Mouse (Mus musculus): ENCODE results near the gene Cnr2. TPM values are rescaled to one million over a fixed set of nuclear protein-coding genes. Genes with fewer than 3 reads are reported as not detected.

Cnr2 gene
- polyA plus RNA-seq, 1 experiment from 2014 or later = 1.1 TPM

- Histone ChIP-seq H3K27me3 (ENCODE audit: insufficient read depth, low read length) (no peaks in the 10 kb centered on the region), H3K27ac (ENCODE audit: low read length) (no peak overlapping the region), H3K4me1 (ENCODE audit: insufficient read depth, low read length) (peaks cover 5% of the 10 kb centered on the region), H3K9me3 (ENCODE audit: low read length) (no peaks in the 10 kb centered on the region), H3K4me2 (replicated peaks; ENCODE audit: low read depth, low read length) (no peak overlapping the region), H3K4me3 (ENCODE audit: low read length) (no peak overlapping the region), H3K9ac (replicated peaks; ENCODE audit: low read length) (no peak overlapping the region), H3K36me3 (ENCODE audit: insufficient read depth, low read length) (peaks cover 9% of the 10 kb centered on the region)
- no peak for ATAC-seq (ENCODE audit: low FRiP score, low TSS enrichment)
- WGBS = 87% methylated on average over 3 of the region's 3 CpGs
These were observed 24.1 kb downstream of the Cnr2 start for GRCm38 (mm10) chr4:135919280-135919639.

DNA sequence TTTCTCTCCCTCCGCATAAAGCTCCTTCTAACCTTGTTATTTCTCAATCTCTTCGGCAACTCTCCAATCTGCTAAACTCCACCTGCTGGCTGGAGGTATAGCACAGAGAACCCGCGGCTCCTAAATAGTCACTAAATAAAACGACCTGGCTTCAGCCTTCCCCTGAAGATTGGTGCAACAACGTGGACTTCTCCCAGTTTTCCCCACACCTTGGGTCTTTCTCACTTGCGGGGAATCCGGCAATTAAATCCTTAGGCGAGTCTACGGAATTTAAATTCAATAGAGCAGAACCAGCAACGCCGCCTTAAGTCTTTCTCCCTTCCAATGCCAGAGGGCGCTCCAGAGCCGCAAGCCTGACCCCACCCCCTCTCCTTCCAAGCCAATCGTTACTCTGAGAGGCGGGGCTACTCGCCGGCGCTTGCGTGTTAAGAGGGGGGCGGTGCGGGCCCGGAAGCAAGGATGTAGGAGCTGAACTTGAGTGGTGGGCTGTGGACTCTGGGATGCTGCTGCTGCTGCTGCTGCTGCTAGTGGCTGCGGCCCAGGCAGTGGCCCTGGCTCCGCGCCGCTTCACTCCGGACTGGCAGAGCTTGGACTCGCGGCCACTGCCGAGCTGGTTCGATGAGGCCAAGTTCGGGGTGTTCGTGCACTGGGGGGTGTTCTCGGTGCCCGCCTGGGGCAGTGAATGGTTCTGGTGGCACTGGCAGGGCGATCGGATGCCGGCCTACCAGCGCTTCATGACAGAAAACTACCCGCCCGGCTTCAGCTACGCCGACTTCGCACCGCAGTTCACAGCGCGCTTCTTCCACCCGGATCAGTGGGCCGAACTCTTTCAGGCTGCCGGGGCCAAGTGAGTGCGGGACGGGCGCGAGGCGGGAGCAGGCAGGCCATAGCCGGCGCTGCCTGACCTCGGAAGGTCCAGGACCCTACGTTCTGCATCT lies 25.4 kb downstream of the Cnr2 start, which contains the start of gene Fuca1:
Fuca1 (plus strand) TSS at position 432 of the 938 bp plus-strand sequence.
- Histone ChIP-seq H3K4me1 (ENCODE audit: insufficient read depth, low read length) (peaks cover 5% of the 10 kb centered on the region), H3K4me2 (replicated peaks; ENCODE audit: low read depth, low read length) (peak within 1 kb of the TSS; percentile 96), H3K36me3 (ENCODE audit: insufficient read depth, low read length) (peaks cover 9% of the 10 kb centered on the region), H3K9me3 (ENCODE audit: low read length) (no peaks in the 10 kb centered on the region), H3K27me3 (ENCODE audit: insufficient read depth, low read length) (no peaks in the 10 kb centered on the region), H3K4me3 (ENCODE audit: low read length) (peak within 1 kb of the TSS; percentile 91), H3K27ac (ENCODE audit: low read length) (peak within 1 kb of the TSS; percentile 84), H3K9ac (replicated peaks; ENCODE audit: low read length) (peak within 1 kb of the TSS; percentile 83)
- peak; percentile 96 for ATAC-seq (ENCODE audit: low FRiP score, low TSS enrichment)
- 3% methylated on average over 60 of the region's 60 CpGs for WGBS

DNA sequence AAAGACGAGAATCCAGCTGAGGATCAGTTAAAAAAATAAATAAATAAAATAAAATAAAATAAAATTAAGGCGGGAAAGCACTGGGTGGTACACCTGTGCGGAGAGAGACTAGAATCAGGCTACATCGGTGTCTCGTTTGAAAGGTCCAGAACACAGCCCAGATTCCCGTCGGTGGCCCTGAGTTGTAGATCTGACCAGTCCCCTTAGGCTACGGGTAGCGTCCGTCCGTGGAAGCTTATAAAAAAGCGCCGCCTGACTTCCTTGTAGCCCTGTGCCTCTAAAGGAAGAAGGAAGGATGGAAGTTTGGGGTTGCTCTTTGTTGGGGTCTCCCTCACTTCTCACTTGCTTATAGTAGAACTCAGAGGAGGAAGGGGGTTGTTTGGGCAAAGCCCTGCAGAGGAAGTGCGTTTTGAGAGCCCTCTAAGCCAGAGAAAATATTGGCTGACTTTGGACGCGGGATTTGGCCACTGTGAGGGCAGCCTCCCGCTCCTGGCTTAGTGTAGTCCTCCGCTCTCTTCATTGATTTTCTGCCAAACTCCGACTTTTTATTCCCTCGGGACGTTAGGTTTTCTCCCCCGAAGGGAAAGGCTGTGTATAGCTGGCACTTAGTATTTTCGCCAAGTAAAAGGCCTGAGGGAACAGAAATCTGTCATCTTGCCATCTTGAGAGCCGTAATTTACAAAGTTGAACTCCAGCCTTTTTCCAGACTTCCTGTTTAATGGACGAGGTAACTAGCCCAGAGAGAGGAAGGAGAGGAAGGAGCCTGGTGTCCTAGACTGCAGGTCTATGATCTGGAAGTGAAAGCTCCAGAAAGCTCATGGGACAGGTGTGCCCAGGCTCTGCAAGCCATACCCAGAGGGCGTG lies 26.3 kb downstream of the Cnr2 start:
- H3K27ac ChIP-seq (ENCODE audit: low read length) = peak overlapping the region; percentile 84; the same call in 1 of the 2 replicates
- peak overlapping the region; percentile 83 for H3K9ac ChIP-seq (replicated peaks; ENCODE audit: low read length)
- H3K9me3 ChIP-seq (ENCODE audit: low read length) = no peaks in the 10 kb centered on the region
- no peak for ATAC-seq (ENCODE audit: low FRiP score, low TSS enrichment)
- H3K4me3 ChIP-seq (ENCODE audit: low read length) = peak overlapping the region; percentile 91
- peak overlapping the region; percentile 96 for H3K4me2 ChIP-seq (replicated peaks; ENCODE audit: low read depth, low read length)
- peaks cover 5% of the 10 kb centered on the region for H3K4me1 ChIP-seq (ENCODE audit: insufficient read depth, low read length)
- no peaks in the 10 kb centered on the region for H3K27me3 ChIP-seq (ENCODE audit: insufficient read depth, low read length)
- peaks cover 15% of the 10 kb centered on the region for H3K36me3 ChIP-seq (ENCODE audit: insufficient read depth, low read length)
- 4% methylated on average over 26 of the region's 26 CpGs for WGBS

DNA sequence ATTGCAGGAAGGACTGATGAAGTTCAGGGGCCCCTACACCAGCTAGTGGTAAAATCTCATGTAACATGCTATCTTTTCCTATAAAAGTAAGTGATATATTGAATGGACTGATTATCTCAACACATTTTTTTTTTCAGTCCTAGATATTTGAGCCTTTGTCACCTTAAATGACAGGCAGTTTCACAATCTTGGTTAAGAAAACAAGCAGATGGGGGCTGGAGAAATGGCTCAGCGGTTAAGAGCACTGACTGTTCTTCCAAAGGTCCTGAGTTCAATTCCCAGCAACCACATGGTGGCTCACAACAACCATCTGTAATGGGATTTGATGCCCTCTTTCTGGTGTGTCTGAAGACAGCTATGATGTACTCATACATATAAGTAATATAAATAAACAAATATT lies 27.0 kb downstream of the Cnr2 start:
- WGBS = 72% methylated on average over 1 of the region's 1 CpGs
- no peak overlapping the region for H3K9ac ChIP-seq (replicated peaks; ENCODE audit: low read length)
- H3K27me3 ChIP-seq (ENCODE audit: insufficient read depth, low read length) = no peaks in the 10 kb centered on the region
- peak overlapping the region; percentile 96 for H3K4me2 ChIP-seq (replicated peaks; ENCODE audit: low read depth, low read length)
- peaks cover 17% of the 10 kb centered on the region for H3K36me3 ChIP-seq (ENCODE audit: insufficient read depth, low read length)
- H3K9me3 ChIP-seq (ENCODE audit: low read length) = no peaks in the 10 kb centered on the region
- no peak overlapping the region for H3K27ac ChIP-seq (ENCODE audit: low read length)
- ATAC-seq (ENCODE audit: low FRiP score, low TSS enrichment) = no peak
- H3K4me1 ChIP-seq (ENCODE audit: insufficient read depth, low read length) = peaks cover 5% of the 10 kb centered on the region
- peak overlapping the region; percentile 91; the same call in 1 of the 2 replicates for H3K4me3 ChIP-seq (ENCODE audit: low read length)

DNA sequence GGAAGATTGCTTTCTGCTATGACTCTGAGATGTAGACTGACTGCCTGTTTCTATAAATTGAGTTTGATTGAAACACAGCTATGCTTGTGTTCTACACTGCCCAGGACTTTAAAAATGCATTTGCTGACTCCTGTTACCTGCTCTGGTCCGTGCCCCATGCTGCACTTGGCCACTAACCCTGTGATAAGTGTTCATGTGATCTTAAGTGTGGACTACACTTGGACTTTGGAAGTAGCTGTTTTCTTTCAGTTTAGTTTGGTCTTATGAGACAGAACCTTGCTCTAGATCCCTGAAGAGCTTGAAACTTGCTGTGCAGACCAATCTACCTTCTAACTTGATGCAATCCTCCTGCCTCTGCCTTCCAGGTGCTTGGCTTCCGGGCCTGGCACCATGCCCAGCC lies 29.2 kb downstream of the Cnr2 start:
- Histone ChIP-seq H3K4me2 (replicated peaks; ENCODE audit: low read depth, low read length) (no peak overlapping the region), H3K4me3 (ENCODE audit: low read length) (no peak overlapping the region), H3K36me3 (ENCODE audit: insufficient read depth, low read length) (peaks cover 17% of the 10 kb centered on the region), H3K9me3 (ENCODE audit: low read length) (no peaks in the 10 kb centered on the region), H3K4me1 (ENCODE audit: insufficient read depth, low read length) (peaks cover 5% of the 10 kb centered on the region), H3K9ac (replicated peaks; ENCODE audit: low read length) (no peak overlapping the region), H3K27ac (ENCODE audit: low read length) (no peak overlapping the region), H3K27me3 (ENCODE audit: insufficient read depth, low read length) (no peaks in the 10 kb centered on the region)
- no peak for ATAC-seq (ENCODE audit: low FRiP score, low TSS enrichment)
- WGBS = 87% methylated on average over 2 of the region's 2 CpGs

GRCm38 (mm10) chr4:135925341-135925740 lies 30.1 kb downstream of the Cnr2 start:
- H3K9ac ChIP-seq (replicated peaks; ENCODE audit: low read length) = no peak overlapping the region
- no peak for ATAC-seq (ENCODE audit: low FRiP score, low TSS enrichment)
- H3K4me3 ChIP-seq (ENCODE audit: low read length) = no peak overlapping the region
- H3K27me3 ChIP-seq (ENCODE audit: insufficient read depth, low read length) = no peaks in the 10 kb centered on the region
- no peaks in the 10 kb centered on the region for H3K9me3 ChIP-seq (ENCODE audit: low read length)
- peaks cover 17% of the 10 kb centered on the region for H3K36me3 ChIP-seq (ENCODE audit: insufficient read depth, low read length)
- H3K4me1 ChIP-seq (ENCODE audit: insufficient read depth, low read length) = peaks cover 5% of the 10 kb centered on the region
- H3K27ac ChIP-seq (ENCODE audit: low read length) = no peak overlapping the region
- 85% methylated on average over 5 of the region's 5 CpGs for WGBS
- H3K4me2 ChIP-seq (replicated peaks; ENCODE audit: low read depth, low read length) = no peak overlapping the region

DNA sequence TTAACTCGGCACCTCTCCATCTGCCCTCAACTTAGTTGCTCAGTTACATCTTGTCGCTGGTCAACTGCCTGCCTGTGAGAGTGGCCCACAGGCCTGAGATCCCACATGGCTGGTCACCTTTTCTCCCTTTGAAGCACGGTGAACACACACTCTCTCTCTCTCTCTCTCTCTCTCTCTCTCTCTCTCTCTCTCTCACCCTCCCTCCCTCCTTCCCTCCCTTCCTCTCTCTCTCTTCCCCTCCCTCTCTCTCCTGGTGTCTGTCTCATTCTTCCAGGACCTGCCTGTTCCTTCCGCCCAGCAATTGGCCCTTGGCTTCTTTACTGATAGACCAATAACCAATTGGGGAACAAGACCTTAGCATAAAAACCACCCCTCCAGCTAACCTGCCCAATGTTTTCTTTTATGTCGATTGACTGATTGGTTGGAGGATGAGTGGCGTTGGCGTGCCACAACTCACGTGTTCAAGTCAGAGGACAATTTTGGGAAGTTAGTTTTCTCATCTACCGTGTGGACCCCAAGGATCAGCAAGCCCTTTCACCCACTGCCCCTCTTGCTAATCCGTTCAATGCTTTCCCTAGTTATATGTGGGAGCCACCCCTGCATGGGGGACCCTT lies 31.1 kb downstream of the Cnr2 start:
- no peaks in the 10 kb centered on the region for H3K9me3 ChIP-seq (ENCODE audit: low read length)
- H3K9ac ChIP-seq (replicated peaks; ENCODE audit: low read length) = no peak overlapping the region
- H3K27ac ChIP-seq (ENCODE audit: low read length) = no peak overlapping the region
- ATAC-seq (ENCODE audit: low FRiP score, low TSS enrichment) = no peak
- no peak overlapping the region for H3K4me2 ChIP-seq (replicated peaks; ENCODE audit: low read depth, low read length)
- 87% methylated on average over 10 of the region's 10 CpGs for WGBS
- H3K4me1 ChIP-seq (ENCODE audit: insufficient read depth, low read length) = peaks cover 5% of the 10 kb centered on the region
- peaks cover 22% of the 10 kb centered on the region for H3K36me3 ChIP-seq (ENCODE audit: insufficient read depth, low read length)
- H3K27me3 ChIP-seq (ENCODE audit: insufficient read depth, low read length) = no peaks in the 10 kb centered on the region
- no peak overlapping the region for H3K4me3 ChIP-seq (ENCODE audit: low read length)

- Histone ChIP-seq H3K4me1 (ENCODE audit: insufficient read depth, low read length) (peaks cover 4% of the 10 kb centered on the region), H3K36me3 (ENCODE audit: insufficient read depth, low read length) (peaks cover 24% of the 10 kb centered on the region), H3K9ac (replicated peaks; ENCODE audit: low read length) (no peak overlapping the region), H3K4me2 (replicated peaks; ENCODE audit: low read depth, low read length) (no peak overlapping the region), H3K27me3 (ENCODE audit: insufficient read depth, low read length) (no peaks in the 10 kb centered on the region), H3K9me3 (ENCODE audit: low read length) (no peaks in the 10 kb centered on the region), H3K27ac (ENCODE audit: low read length) (no peak overlapping the region), H3K4me3 (ENCODE audit: low read length) (no peak overlapping the region)
- 92% methylated on average over 3 of the region's 3 CpGs for WGBS
- no peak for ATAC-seq (ENCODE audit: low FRiP score, low TSS enrichment)
These were observed 31.7 kb downstream of the Cnr2 start for GRCm38 (mm10) chr4:135926861-135927260.

DNA sequence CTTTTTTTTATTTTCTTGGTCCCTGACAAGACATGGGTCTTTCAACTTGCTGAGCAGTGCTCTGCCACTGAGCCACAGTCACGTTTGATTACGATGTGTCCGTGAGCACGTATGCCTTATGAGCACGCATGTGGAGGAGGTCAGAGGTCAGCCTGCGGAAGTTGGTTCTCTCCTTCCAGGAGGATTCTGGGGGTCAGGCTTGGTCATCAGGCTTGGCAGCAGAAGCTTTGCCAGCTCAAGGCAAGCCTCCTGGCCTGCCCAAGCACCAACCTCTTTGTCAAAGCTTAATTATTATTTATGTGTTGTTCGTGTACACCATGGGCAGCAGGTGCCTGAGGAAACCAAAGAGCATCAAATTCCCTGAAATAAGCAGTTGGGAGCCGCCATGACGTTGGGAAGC lies 33.2 kb downstream of the Cnr2 start:
- Histone ChIP-seq H3K4me2 (replicated peaks; ENCODE audit: low read depth, low read length) (no peak overlapping the region), H3K9me3 (ENCODE audit: low read length) (no peaks in the 10 kb centered on the region), H3K9ac (replicated peaks; ENCODE audit: low read length) (no peak overlapping the region), H3K36me3 (ENCODE audit: insufficient read depth, low read length) (peaks cover 24% of the 10 kb centered on the region), H3K27me3 (ENCODE audit: insufficient read depth, low read length) (no peaks in the 10 kb centered on the region), H3K4me1 (ENCODE audit: insufficient read depth, low read length) (no peaks in the 10 kb centered on the region), H3K4me3 (ENCODE audit: low read length) (no peak overlapping the region), H3K27ac (ENCODE audit: low read length) (no peak overlapping the region)
- WGBS = 80% methylated on average over 9 of the region's 9 CpGs
- ATAC-seq (ENCODE audit: low FRiP score, low TSS enrichment) = no peak

All from kidney, embryonic 16.5 days (tissue).